Mouse (Mus musculus) midbrain, embryonic 15.5 days (tissue): ENCODE measurements around the gene Idua. TPM values are rescaled to one million over a fixed set of nuclear protein-coding genes. Genes with fewer than 3 reads are reported as not detected.

Experiments
- ATAC-seq: fragments of 200-750 bp; cut with Nextera tagmentation; replicated peaks from 2 replicates; pipeline ENCODE4 v1.8.0; 2017; ENCODE audit warnings: moderate TSS enrichment
- H3K27ac ChIP-seq: fragments of 300-500 bp; sonication (generic); 2 replicates; pipeline ENCODE4 v1.5.1; 2015; ENCODE audit warnings: mild to moderate bottlenecking, inconsistent platforms
- H3K27me3 ChIP-seq: fragments of 300-500 bp; sonication (generic); replicated peaks from 2 replicates; pipeline ENCODE4 v1.6.1; 2015; ENCODE audit warnings: inconsistent platforms
- H3K36me3 ChIP-seq: fragments of 300-500 bp; sonication (generic); replicated peaks from 2 replicates; pipeline ENCODE4 v1.6.1; 2015; ENCODE audit warnings: inconsistent platforms
- H3K4me1 ChIP-seq: fragments of 300-500 bp; sonication (generic); 2 replicates; pipeline ENCODE4 v1.6.1; 2015; ENCODE audit warnings: inconsistent platforms
- H3K4me2 ChIP-seq: fragments of 300-500 bp; sonication (generic); 2 replicates; pipeline ENCODE4 v1.6.1; 2015; ENCODE audit warnings: inconsistent platforms, mild to moderate bottlenecking, moderate library complexity
- H3K4me3 ChIP-seq: fragments of 300-500 bp; sonication (generic); 2 replicates; pipeline ENCODE4 v1.5.1; 2015; ENCODE audit warnings: mild to moderate bottlenecking, inconsistent platforms
- H3K9ac ChIP-seq: fragments of 300-500 bp; sonication (generic); 2 replicates; pipeline ENCODE4 v1.6.1; 2015; ENCODE audit warnings: mild to moderate bottlenecking, inconsistent platforms
- H3K9me3 ChIP-seq: fragments of 300-500 bp; sonication (generic); 2 replicates; pipeline ENCODE4 v1.6.1; 2016; ENCODE audit warnings: inconsistent platforms
- WGBS: fragments of 180-500 bp; shearing (Covaris S2); methylation state at CpG from one replicate; pipeline ENCODE4 v1.1.7; 2015; ENCODE audit warnings: mixed read lengths; 5-methylcytosine and 5-hydroxymethylcytosine counted together
- polyA plus RNA-seq: library from polyadenylated mRNA; unstranded; fragments of >200 nt; fragmentation: Nextera tagmentation; extraction: Ambion mirVana; gene quantifications from 2 replicates; pipeline ENCODE4 v1.2.1, GENCODE M21; 2015

Gene Idua
- polyA plus RNA-seq, 1 experiment from 2014 or later: 15.9 TPM

GRCm38 (mm10) chr5:108646343-108646660, 13.8 kb upstream of the Idua start:
- Histone ChIP-seq H3K9me3 (no peaks in the 10 kb centered on the region), H3K9ac (no peak overlapping the region), H3K27ac (no peak overlapping the region), H3K4me1 (no peaks in the 10 kb centered on the region), H3K27me3 (no peaks in the 10 kb centered on the region), H3K4me3 (no peak overlapping the region), H3K36me3 (peaks cover 15% of the 10 kb centered on the region; the same call in 1 of the 2 replicates), H3K4me2 (no peak overlapping the region)
- 88% methylated on average over 3 of the region's 3 CpGs for WGBS
- no peak for ATAC-seq

GRCm38 (mm10) chr5:108647311-108647710, 12.8 kb upstream of the Idua start:
- no peak overlapping the region for H3K9ac ChIP-seq
- no peak overlapping the region for H3K4me3 ChIP-seq
- no peaks in the 10 kb centered on the region for H3K9me3 ChIP-seq
- H3K4me1 ChIP-seq: no peaks in the 10 kb centered on the region
- H3K36me3 ChIP-seq: peaks cover 15% of the 10 kb centered on the region; the same call in 1 of the 2 replicates
- H3K27me3 ChIP-seq: no peaks in the 10 kb centered on the region
- ATAC-seq: no peak
- WGBS: 96% methylated on average over 2 of the region's 2 CpGs
- H3K4me2 ChIP-seq: no peak overlapping the region
- H3K27ac ChIP-seq: no peak overlapping the region

DNA sequence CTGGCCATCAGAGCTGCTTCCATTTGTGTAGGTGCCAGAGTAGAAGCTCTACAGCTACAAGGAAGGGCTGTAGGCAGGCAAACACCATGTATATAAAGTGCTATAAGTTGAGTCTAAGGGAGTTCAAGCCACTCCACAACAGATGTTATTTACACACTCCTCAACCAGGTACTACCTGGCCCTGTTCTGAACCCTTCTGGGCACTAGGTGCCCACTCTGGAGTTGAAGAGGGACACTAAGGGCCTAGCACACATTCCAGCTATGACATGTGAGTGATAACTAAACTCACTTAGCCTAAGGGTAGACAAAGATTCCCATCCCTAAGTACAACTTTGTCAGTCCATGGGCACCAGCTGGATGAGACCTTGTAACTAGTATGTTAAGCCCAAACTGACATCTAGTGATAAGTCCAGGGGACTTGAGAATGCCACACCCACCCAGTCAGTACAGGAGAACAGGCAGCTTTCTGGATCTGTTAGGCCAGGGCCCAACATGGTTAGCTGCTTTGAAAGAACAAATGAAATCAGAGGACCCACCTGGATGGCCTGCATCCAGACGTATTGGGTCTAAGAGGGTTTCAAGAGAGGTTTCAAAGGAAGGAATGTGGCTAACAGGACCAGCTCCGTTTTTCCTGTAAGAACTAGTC, 12.2 kb upstream of the Idua start:
- H3K4me2 ChIP-seq: no peak overlapping the region
- no peak overlapping the region for H3K9ac ChIP-seq
- H3K4me3 ChIP-seq: no peak overlapping the region
- peaks cover 19% of the 10 kb centered on the region for H3K36me3 ChIP-seq
- no peaks in the 10 kb centered on the region for H3K27me3 ChIP-seq
- no peak overlapping the region for H3K27ac ChIP-seq
- H3K4me1 ChIP-seq: no peaks in the 10 kb centered on the region
- no peaks in the 10 kb centered on the region for H3K9me3 ChIP-seq
- no peak for ATAC-seq
- 91% methylated on average over 2 of the region's 2 CpGs for WGBS

- no peak for ATAC-seq
- Histone ChIP-seq H3K4me2 (no peak overlapping the region), H3K9ac (no peak overlapping the region), H3K9me3 (no peaks in the 10 kb centered on the region), H3K36me3 (peaks cover 30% of the 10 kb centered on the region), H3K27me3 (no peaks in the 10 kb centered on the region), H3K4me3 (no peak overlapping the region), H3K27ac (no peak overlapping the region), H3K4me1 (no peaks in the 10 kb centered on the region)
- WGBS: 93% methylated on average over 11 of the region's 11 CpGs
Observed at GRCm38 (mm10) chr5:108648937-108649576, 11.1 kb upstream of the Idua start.

GRCm38 (mm10) chr5:108650341-108650740, 9.8 kb upstream of the Idua start:
- no peaks in the 10 kb centered on the region for H3K4me1 ChIP-seq
- H3K4me2 ChIP-seq: no peak overlapping the region
- no peak overlapping the region for H3K4me3 ChIP-seq
- H3K36me3 ChIP-seq: peaks cover 41% of the 10 kb centered on the region
- H3K9me3 ChIP-seq: no peaks in the 10 kb centered on the region
- H3K27ac ChIP-seq: no peak overlapping the region
- no peak overlapping the region for H3K9ac ChIP-seq
- no peaks in the 10 kb centered on the region for H3K27me3 ChIP-seq
- WGBS: 88% methylated on average over 7 of the region's 7 CpGs
- no peak for ATAC-seq

- Histone ChIP-seq H3K4me3 (no peak overlapping the region), H3K4me2 (no peak overlapping the region), H3K36me3 (peaks cover 41% of the 10 kb centered on the region), H3K4me1 (no peaks in the 10 kb centered on the region), H3K27me3 (no peaks in the 10 kb centered on the region), H3K9me3 (no peaks in the 10 kb centered on the region), H3K9ac (no peak overlapping the region), H3K27ac (no peak overlapping the region)
- 0 out of 2 replicates have a peak, but pooled peaks have one; percentile 44 for ATAC-seq
- WGBS: 81% methylated on average over 5 of the region's 5 CpGs
Observed at GRCm38 (mm10) chr5:108651136-108651720, 8.9 kb upstream of the Idua start.

- no peak overlapping the region for H3K27ac ChIP-seq
- H3K4me1 ChIP-seq: no peaks in the 10 kb centered on the region
- no peaks in the 10 kb centered on the region for H3K27me3 ChIP-seq
- H3K9ac ChIP-seq: no peak overlapping the region
- 65% methylated on average over 1 of the region's 1 CpGs for WGBS
- H3K9me3 ChIP-seq: no peaks in the 10 kb centered on the region
- H3K36me3 ChIP-seq: peaks cover 41% of the 10 kb centered on the region
- H3K4me3 ChIP-seq: no peak overlapping the region
- peak; percentile 57 for ATAC-seq
- no peak overlapping the region for H3K4me2 ChIP-seq
Observed at GRCm38 (mm10) chr5:108651823-108652222, 8.3 kb upstream of the Idua start.

- H3K4me1 ChIP-seq: peaks cover 8% of the 10 kb centered on the region
- peaks cover 33% of the 10 kb centered on the region for H3K36me3 ChIP-seq
Observed at GRCm38 (mm10) chr5:108653341-108653740, 6.8 kb upstream of the Idua start.

GRCm38 (mm10) chr5:108654444-108654990, 5.6 kb upstream of the Idua start:
- no peak overlapping the region for H3K27ac ChIP-seq
- H3K27me3 ChIP-seq: no peaks in the 10 kb centered on the region
- no peak overlapping the region for H3K4me2 ChIP-seq
- no peak overlapping the region for H3K9ac ChIP-seq
- peaks cover 29% of the 10 kb centered on the region; the same call in 1 of the 2 replicates for H3K36me3 ChIP-seq
- peaks cover 20% of the 10 kb centered on the region for H3K4me1 ChIP-seq
- H3K9me3 ChIP-seq: no peaks in the 10 kb centered on the region
- no peak overlapping the region for H3K4me3 ChIP-seq
- no peak for ATAC-seq
- 94% methylated on average over 10 of the region's 10 CpGs for WGBS

More at GRCm38 (mm10) chr5:108653341-108653740, 6.8 kb upstream of the Idua start:
- Histone ChIP-seq H3K27me3 (no peaks in the 10 kb centered on the region), H3K4me2 (no peak overlapping the region), H3K9ac (no peak overlapping the region), H3K4me3 (no peak overlapping the region), H3K27ac (no peak overlapping the region), H3K9me3 (no peaks in the 10 kb centered on the region)
- WGBS: 91% methylated on average over 6 of the region's 6 CpGs
- no peak for ATAC-seq

GRCm38 (mm10) chr5:108655381-108655780, 4.8 kb upstream of the Idua start:
- WGBS: 95% methylated on average over 9 of the region's 9 CpGs
- ATAC-seq: no peak
- Histone ChIP-seq H3K4me2 (no peak overlapping the region), H3K4me1 (peaks cover 25% of the 10 kb centered on the region), H3K27ac (no peak overlapping the region), H3K9ac (no peak overlapping the region), H3K36me3 (peaks cover 27% of the 10 kb centered on the region; the same call in 1 of the 2 replicates), H3K9me3 (no peaks in the 10 kb centered on the region), H3K27me3 (no peaks in the 10 kb centered on the region), H3K4me3 (no peak overlapping the region)

- Histone ChIP-seq H3K9me3 (no peaks in the 10 kb centered on the region), H3K9ac (no peak overlapping the region), H3K27me3 (no peaks in the 10 kb centered on the region), H3K36me3 (peaks cover 27% of the 10 kb centered on the region; the same call in 1 of the 2 replicates), H3K4me2 (no peak overlapping the region), H3K27ac (no peak overlapping the region), H3K4me3 (no peak overlapping the region), H3K4me1 (peaks cover 29% of the 10 kb centered on the region)
- ATAC-seq: no peak
- 94% methylated on average over 15 of the region's 15 CpGs for WGBS
Observed at GRCm38 (mm10) chr5:108655891-108656650, 4.1 kb upstream of the Idua start.

- no peak overlapping the region for H3K4me3 ChIP-seq
- no peak overlapping the region for H3K27ac ChIP-seq
- no peaks in the 10 kb centered on the region for H3K27me3 ChIP-seq
- no peak for ATAC-seq
- no peak overlapping the region for H3K9ac ChIP-seq
- no peaks in the 10 kb centered on the region for H3K9me3 ChIP-seq
- peaks cover 31% of the 10 kb centered on the region for H3K4me1 ChIP-seq
- H3K4me2 ChIP-seq: no peak overlapping the region
- peaks cover 27% of the 10 kb centered on the region; the same call in 1 of the 2 replicates for H3K36me3 ChIP-seq
- 83% methylated on average over 5 of the region's 5 CpGs for WGBS
Observed at GRCm38 (mm10) chr5:108657406-108657805, 2.7 kb upstream of the Idua start.
